Mouse (Mus musculus): ENCODE measurements around the gene Ltbp4.

- TF ChIP-seq TAL1 (IDR thresholded peaks at IDR 0.05; ENCODE audit: low read length) (no peak), GATA1 (IDR thresholded peaks at IDR 0.05; ENCODE audit: low read length) (no peak)
Measured at GRCm38 (mm10) chr7:27384134-27384533, 46.6 kb upstream of the Ltbp4 start.

All from erythroblast, embryonic 14.5 days (primary cell).